Mouse (Mus musculus): ENCODE data around the gene Auts2.

GRCm38 (mm10) chr5:132498896-132499295 is 44.2 kb downstream of the Auts2 start:
- TF ChIP-seq CTCF (IDR thresholded peaks at IDR 0.05; ENCODE audit: insufficient read depth, low read length) (no peak), POLR2A (IDR thresholded peaks at IDR 0.05; ENCODE audit: borderline replicate concordance, extremely low read depth, low read depth, low read length) (no peak)

Data from lung, adult 2 months (tissue).